Mouse (Mus musculus): Measurements from ENCODE around the gene Ptrh2. TPM values are rescaled to one million over a fixed set of nuclear protein-coding genes. Genes with fewer than 3 reads are reported as not detected.

Gene Ptrh2
- total RNA-seq (2023), result 1 to 10 TPM; 7.3 to 8.2 TPM

DNA sequence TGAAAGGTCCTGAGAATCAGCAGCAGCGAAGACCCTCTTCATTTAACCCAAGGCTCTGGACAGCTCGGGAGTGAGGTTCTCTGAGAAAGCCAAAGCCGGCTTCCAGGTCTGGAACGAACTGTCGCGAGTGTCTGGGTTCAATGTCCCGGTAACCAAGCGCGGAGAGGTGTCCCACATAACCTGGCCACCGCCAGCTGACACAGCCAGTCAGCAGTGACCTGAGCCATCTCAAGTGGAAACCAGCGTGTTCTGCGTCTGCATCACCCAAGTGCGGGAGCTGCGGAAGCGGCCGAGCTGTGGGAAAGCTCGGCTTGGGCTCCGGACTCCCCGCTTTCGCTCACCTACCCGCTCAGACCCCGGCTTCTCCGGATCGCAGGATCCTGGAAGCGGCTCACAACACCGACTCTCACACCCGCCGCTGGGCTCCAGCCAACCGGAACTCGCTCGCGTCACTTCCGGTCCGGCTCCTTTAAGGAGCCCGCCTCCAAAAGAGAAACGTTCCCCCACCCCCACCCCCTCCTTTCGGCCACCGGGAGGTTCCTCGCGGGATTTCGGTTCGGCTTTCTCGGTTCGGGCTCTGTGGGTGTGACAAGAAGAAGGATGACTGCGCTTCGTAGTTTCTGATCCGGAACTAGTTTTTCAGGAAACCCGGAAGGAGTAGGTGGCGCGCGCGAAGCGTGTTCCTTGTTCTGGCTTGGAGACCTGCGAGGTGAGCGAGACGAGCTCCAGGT is at the start of gene Ptrh2, which contains the start of gene Vmp1:
Gene Ptrh2 (plus strand): TSS at position 591 of the 731 bp plus-strand sequence.
Gene Vmp1 (minus strand): TSS at position 442 of the 731 bp plus-strand sequence.

Other genes starting within 250 kb of the Ptrh2 start
- 10 to 100 TPM; 61.3 to 72.5 TPM for gene Rnft1, start 199.3 kb upstream of the Ptrh2 start, total RNA-seq (2023)
- 10 to 100 TPM; 64.3 to 66.6 TPM for gene Rps6kb1, start 139.2 kb upstream of the Ptrh2 start, total RNA-seq (2023)
- gene Tubd1, start 139.0 kb upstream of the Ptrh2 start, total RNA-seq (2023), result 1 to 10 TPM; 7.7 to 8.9 TPM
- gene Vmp1, start 149 bp upstream of the Ptrh2 start, total RNA-seq (2023), result 10 to 100 TPM; 65.4 to 76.8 TPM
- gene Cltc, start 73.6 kb downstream of the Ptrh2 start, total RNA-seq (2023), result 100 to 1,000 TPM; 299 to 312 TPM
- gene Dhx40, start 123.8 kb downstream of the Ptrh2 start, total RNA-seq (2023), result 10 to 100 TPM; 73.6 to 76.1 TPM